Mouse (Mus musculus) v-Abl transformed pro-B cells (cell line): ENCODE data around the gene Triap1.

Source experiments
- in situ Hi-C, 2 experiments: fragments of 400-800 bp; cut with MboI; formaldehyde crosslinking; loops; one replicate each; pipeline ENCODE4 v1.15.1; 2025; ENCODE audit not compliant: unreplicated experiment in 2 of 2

Gene Triap1

GRCm38 (mm10) chr5:115327610-115328548 lies 13.1 kb upstream of the Triap1 start:
- in situ Hi-C loops, result no loop called here

GRCm38 (mm10) chr5:115330955-115331354 lies 10.1 kb upstream of the Triap1 start:
- in situ Hi-C loops, result no loop called here

GRCm38 (mm10) chr5:115333626-115334025 lies 7.4 kb upstream of the Triap1 start:
- in situ Hi-C loops, result no loop called here

- in situ Hi-C loops, result loop anchor here in 1 of 2 experiments (10.0 kb wide), 2 partner anchors 155 to 215 kb away; no protein-coding TSS in a partner anchor
Observed at GRCm38 (mm10) chr5:115340007-115340406, 1.0 kb upstream of the Triap1 start.

- in situ Hi-C loops, result loop anchor here in 1 of 2 experiments (10.0 kb wide), 2 partner anchors 157 to 217 kb away; no protein-coding TSS in a partner anchor
Observed at GRCm38 (mm10) chr5:115341314-115342165, 515 bp downstream of the Triap1 start.

GRCm38 (mm10) chr5:115347564-115347963 lies 6.5 kb downstream of the Triap1 start:
- in situ Hi-C loops, result loop anchor here (5.0 to 10.0 kb wide), 4 partner anchors 45 to 223 kb away; partner anchors contain the start of genes Dynll1 (in 1 of the 2) and Pop5 (in 1 of the 2)

DNA sequence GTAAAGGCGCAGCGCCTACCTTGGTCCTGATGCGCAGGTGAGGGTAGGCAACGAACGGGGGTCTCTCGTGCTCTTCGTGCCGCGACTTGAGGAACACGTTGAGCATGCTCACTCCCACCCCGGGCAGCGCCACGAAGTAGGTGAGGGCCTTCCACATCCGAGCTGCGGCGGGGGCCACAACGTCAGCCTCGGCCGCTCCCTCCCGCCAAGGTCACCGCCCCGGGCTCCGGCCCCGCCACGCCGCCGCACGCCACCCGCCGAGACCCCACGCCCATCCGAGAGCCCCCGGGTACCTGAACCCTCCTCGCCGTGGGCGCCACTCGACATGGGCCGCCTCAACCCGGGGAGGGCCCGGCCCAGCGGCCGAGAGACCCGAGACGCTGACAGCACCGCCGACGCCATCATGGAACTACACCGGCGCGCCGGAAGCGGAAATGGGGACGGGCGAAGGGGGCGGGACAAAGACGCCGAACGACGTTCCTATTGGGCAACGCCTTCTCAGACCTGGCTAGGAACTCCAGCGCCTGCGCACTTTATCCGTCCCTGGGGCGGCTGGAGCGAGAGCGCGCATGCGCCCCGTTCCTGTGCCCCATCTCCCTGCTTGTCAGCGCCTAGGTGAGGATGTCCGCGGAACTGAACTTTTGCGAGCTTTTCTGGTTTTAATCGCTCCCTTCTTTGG lies 7.7 kb downstream of the Triap1 start, which contains the start of gene Cox6a1:
TSS of gene Cox6a1 (minus strand) at position 436 of the 679 bp plus-strand sequence.
- in situ Hi-C loops, result loop anchor here (5.0 to 10.0 kb wide), 4 partner anchors 46 to 224 kb away; partner anchors contain the start of genes Dynll1 (in 1 of the 2) and Pop5 (in 1 of the 2)

- in situ Hi-C loops, result loop anchor here (5.0 to 10.0 kb wide), 4 partner anchors 47 to 224 kb away; partner anchors contain the start of genes Dynll1 (in 1 of the 2) and Pop5 (in 1 of the 2)
Observed at GRCm38 (mm10) chr5:115349225-115349555, 8.2 kb downstream of the Triap1 start.

- in situ Hi-C loops, result no loop called here
Observed at GRCm38 (mm10) chr5:115351348-115351747, 10.3 kb downstream of the Triap1 start.

DNA sequence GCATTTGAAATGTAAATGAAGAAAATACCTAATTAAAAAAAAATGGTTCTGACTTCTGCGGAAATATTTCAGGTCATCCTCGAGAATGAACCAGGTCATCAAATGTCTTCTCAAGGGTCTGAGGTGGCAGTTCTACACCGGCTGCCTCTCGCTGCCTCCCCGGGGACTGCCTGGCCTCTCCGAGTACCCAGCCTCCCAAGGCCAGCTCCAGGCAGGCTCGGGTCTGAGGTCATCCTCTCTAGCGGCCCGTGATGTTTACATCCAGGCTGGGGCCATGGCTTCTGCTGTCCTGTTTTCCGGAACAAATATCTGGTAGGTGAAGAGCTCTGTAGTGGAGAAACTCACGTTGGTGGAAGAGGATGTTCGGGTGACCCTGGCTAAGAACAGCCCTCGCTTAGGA lies 14.0 kb downstream of the Triap1 start:
- in situ Hi-C loops, result loop anchor here (5.0 kb wide), 2 partner anchors 87 to 92 kb away; no protein-coding TSS in a partner anchor

- in situ Hi-C loops, result loop anchor here (5.0 kb wide), 2 partner anchors 83 to 88 kb away; no protein-coding TSS in a partner anchor
Observed at GRCm38 (mm10) chr5:115358872-115359271, 17.8 kb downstream of the Triap1 start.

DNA sequence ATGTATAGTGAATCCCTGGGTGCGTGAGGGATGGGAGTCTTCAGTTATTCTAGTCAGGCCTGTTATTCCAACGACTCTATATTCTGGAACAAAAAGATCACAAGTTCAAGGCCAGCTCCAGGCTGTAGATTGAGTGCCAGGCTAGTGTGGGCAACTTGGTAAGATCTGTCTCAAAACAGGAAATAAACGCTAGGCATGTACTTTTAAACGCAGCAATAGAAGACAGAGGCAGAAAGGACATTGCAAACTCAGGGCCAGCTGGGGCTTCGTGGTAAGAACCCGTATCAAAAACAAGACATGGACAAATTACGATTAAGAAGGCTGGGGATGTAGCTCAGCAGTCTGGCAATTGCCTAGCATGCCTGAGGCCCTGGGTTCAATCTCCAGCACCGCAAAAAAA lies 18.4 kb downstream of the Triap1 start:
- in situ Hi-C loops, result loop anchor here (5.0 kb wide), 2 partner anchors 83 to 88 kb away; no protein-coding TSS in a partner anchor

GRCm38 (mm10) chr5:115359851-115360372 lies 18.9 kb downstream of the Triap1 start:
- in situ Hi-C loops, result loop anchor here (5.0 kb wide), 2 partner anchors 82 to 87 kb away; no protein-coding TSS in a partner anchor

DNA sequence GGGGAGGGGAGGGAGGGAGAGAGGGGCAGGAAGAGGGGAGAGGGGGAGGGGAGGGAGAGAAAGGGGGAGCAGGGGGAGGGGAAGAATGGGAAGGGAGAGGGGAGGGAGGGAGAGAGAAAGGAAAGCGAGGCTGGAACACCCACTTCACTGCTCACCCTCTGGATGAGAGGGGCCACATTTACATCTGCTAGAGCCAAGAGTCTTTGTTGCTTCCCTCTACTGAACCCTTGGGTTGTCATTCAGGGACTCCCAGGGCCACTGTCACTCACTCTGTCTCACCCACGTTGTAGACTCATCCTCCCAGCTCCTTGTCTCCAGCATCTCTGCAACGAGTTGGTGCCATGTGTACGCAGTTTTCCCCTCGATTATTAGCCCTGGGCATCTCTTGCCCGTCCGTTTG lies 21.2 kb downstream of the Triap1 start:
- in situ Hi-C loops, result no loop called here

DNA sequence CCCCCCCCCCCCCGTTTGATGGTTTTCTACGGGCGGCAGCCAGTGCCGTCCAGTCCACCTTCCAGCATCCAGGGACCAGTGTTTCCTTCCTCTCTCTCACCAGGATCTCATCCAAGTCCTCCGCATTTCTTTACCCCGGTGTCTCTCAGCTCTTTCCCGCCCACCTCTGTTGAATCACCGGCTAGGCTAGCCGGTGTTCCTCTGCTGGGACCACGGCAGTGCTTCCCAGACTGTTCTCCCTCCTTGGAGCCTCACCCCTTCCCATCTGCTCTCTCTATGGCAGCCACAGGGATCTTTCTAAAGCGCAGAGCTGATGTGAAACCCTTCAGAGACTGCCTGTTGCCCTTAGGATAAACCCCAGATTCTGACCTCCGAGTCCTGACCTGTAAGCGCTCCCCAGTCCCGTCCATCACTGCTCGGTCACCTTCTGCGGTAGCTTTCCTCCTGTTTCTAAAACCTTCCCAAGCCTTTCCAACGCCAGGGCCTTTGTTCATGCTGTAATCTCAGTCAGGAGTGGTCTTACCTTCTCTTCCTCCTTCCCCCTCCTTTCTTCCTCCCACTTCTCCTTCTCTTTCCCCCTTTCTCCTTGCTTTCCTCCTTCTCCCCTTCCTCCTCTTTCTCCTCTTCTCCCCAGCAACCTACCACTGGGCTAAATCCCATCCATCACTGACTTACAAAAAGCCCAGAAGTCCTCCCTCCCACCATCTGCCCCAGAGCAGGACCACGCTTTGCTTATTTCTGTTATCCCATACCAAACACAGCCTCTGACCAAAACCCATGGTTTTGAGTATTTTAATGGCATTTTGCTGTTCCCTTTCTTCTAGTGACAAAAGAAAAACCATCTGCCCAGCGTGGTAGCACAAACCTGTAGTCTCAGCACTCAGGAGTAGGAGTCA lies 22.0 kb downstream of the Triap1 start:
- in situ Hi-C loops, result no loop called here

GRCm38 (mm10) chr5:115364782-115365181 lies 23.8 kb downstream of the Triap1 start:
- in situ Hi-C loops, result no loop called here

GRCm38 (mm10) chr5:115371736-115372135 lies 30.7 kb downstream of the Triap1 start:
- in situ Hi-C loops, result no loop called here

DNA sequence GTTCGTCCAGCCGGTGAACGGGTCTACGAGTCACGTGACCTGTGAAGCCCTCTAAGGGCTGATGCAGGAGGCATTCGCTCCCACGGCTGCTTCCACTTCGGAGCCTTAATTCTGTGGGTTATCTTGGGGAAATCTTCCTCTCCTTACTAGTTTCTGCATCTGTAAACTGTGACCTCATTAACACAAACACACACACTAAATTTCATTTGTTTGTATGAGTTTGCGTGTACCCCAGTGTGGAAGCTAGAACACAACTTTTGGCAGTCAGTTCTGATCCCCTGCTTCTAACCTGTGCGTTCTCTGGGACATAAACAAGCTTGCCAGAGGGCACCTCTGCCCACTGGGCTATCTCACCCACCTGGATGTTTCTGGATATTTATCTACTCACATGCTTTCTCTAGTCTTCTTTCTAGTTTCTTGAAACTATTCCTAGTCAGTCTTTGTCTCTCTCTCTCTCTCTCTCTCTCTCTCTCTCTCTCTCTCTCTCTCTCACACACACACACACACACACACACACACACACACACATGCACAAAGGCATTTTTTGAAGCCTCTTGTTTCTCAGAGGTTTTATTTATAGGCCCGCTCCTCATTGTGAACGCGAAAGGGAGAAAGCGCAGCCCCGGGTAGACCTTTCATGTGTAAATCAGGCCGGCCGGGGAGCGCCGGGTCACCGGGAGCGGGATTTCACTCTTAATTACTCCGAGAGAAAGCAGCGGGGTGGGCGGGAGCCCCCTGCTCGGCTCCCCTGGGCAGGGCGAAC lies 32.6 kb downstream of the Triap1 start:
- in situ Hi-C loops, result no loop called here
